9 mouse cellular contexts compared by ENCODE assay signal in genomic region chr13:21919836-21920431, GRCm38 (mm10). TPM values are rescaled to one million over a fixed set of nuclear protein-coding genes. Genes with fewer than 3 reads are reported as not detected.
DNase-seq lines count a peak whose midpoint lies in the region; ATAC-seq and TF ChIP-seq lines count a peak whose summit lies in the region.
"Had no signal": no experiment of that assay in that cellular context is flagged by ENCODE, and none has a peak within 500 bp of the region (broad histone marks: within the 10 kb centered on the region; RNA-seq: fewer than 3 reads in every experiment).

No protein-coding gene starts in this region.

- H3K4me3 ChIP-seq in kidney, embryonic 15.5 days (replicated peaks), result peak overlapping the region; percentile 54
- H3K4me3 ChIP-seq in kidney, adult 2 months (ENCODE audit: insufficient read depth, low read depth, low read length), result no peak overlapping the region
- peak overlapping the region; percentile 75 for H3K4me3 ChIP-seq in ES-Bruce4 (ENCODE audit: low read depth, low read length)
- peak overlapping the region; percentile 71 for H3K4me3 ChIP-seq in liver, embryonic 11.5 days (ENCODE audit: low read depth, low read length)

- no peak for ATAC-seq in kidney, embryonic 15.5 days (replicated peaks; ENCODE audit: low FRiP score)
- peak; percentile 60 for ATAC-seq in liver, embryonic 11.5 days (replicated peaks; ENCODE audit: low FRiP score)

- 6% methylated on average over 11 of the region's 11 CpGs for WGBS in kidney, embryonic 15.5 days
- WGBS in kidney, adult 2 months, result 24% methylated on average over 11 of the region's 11 CpGs
- 4% methylated on average over 11 of the region's 11 CpGs for WGBS in liver, embryonic 11.5 days

- H3K4me1 ChIP-seq in kidney, embryonic 15.5 days, result peaks cover 13% of the 10 kb centered on the region; the same call in 1 of the 2 replicates
- no peaks in the 10 kb centered on the region for H3K4me1 ChIP-seq in kidney, adult 2 months (ENCODE audit: control insufficient read depth, insufficient read depth, low read length)
- H3K4me1 ChIP-seq in ES-Bruce4 (ENCODE audit: control insufficient read depth, insufficient read depth, low read length), result no peaks in the 10 kb centered on the region
- H3K4me1 ChIP-seq in liver, embryonic 11.5 days (replicated peaks; ENCODE audit: control insufficient read depth, insufficient read depth, low read length), result peaks cover 6% of the 10 kb centered on the region; the same call in 1 of the 2 replicates

- TF ChIP-seq EP300 in ES-Bruce4 (IDR thresholded peaks at IDR 0.05; ENCODE audit: insufficient read depth, low read depth, low read length), result no peak

- H3K36me3 ChIP-seq in kidney, embryonic 15.5 days, result no peaks in the 10 kb centered on the region
- H3K36me3 ChIP-seq in kidney, adult 2 months (ENCODE audit: control insufficient read depth, insufficient read depth, low read length), result no peaks in the 10 kb centered on the region
- H3K36me3 ChIP-seq in ES-Bruce4 (ENCODE audit: control insufficient read depth, insufficient read depth, low read length, poor library complexity, severe bottlenecking), result no peaks in the 10 kb centered on the region
- H3K36me3 ChIP-seq in liver, embryonic 11.5 days (ENCODE audit: control insufficient read depth, insufficient read depth, low read length), result no peaks in the 10 kb centered on the region
- H3K36me3 ChIP-seq: midbrain, embryonic 12.5 days had no signal

- no peak for TF ChIP-seq CTCF in kidney, adult 2 months (conservative IDR thresholded peaks at IDR 0.05; ENCODE audit: insufficient read depth, insufficient read length, low read depth, low read length)
- TF ChIP-seq CTCF in ES-Bruce4 (IDR thresholded peaks at IDR 0.05; ENCODE audit: low read depth, low read length), result no peak

- H3K27ac ChIP-seq in kidney, embryonic 15.5 days, result no peak overlapping the region
- no peak overlapping the region for H3K27ac ChIP-seq in kidney, adult 2 months (ENCODE audit: insufficient read depth, low read depth, low read length)
- peak overlapping the region; percentile 84; the same call in 1 of the 2 replicates for H3K27ac ChIP-seq in ES-Bruce4 (ENCODE audit: insufficient read depth, low read length)
- no peak overlapping the region for H3K27ac ChIP-seq in liver, embryonic 11.5 days (ENCODE audit: low read depth, low read length)
- H3K27ac ChIP-seq: midbrain, embryonic 12.5 days had no signal

- no peak overlapping the region for H3K9ac ChIP-seq in kidney, embryonic 15.5 days
- peak overlapping the region; percentile 85 for H3K9ac ChIP-seq in ES-Bruce4 (ENCODE audit: low read depth, poor library complexity, severe bottlenecking)
- no peak overlapping the region for H3K9ac ChIP-seq in liver, embryonic 11.5 days (ENCODE audit: low read depth, low read length)
- H3K9ac ChIP-seq: midbrain, embryonic 12.5 days had no signal

- intact Hi-C loops in left cerebral cortex, postnatal 10 days (cut with DNase I), result loop anchor here (10.0 kb wide), 1 partner anchor 1485 kb away; no protein-coding TSS in a partner anchor

- peaks cover 19% of the 10 kb centered on the region for H3K27me3 ChIP-seq in kidney, embryonic 15.5 days
- peaks cover 4% of the 10 kb centered on the region for H3K27me3 ChIP-seq in kidney, adult 2 months (replicated peaks; ENCODE audit: control insufficient read depth, insufficient read depth, low read length)
- H3K27me3 ChIP-seq in ES-Bruce4 (ENCODE audit: control insufficient read depth, insufficient read depth, low read length, poor library complexity, severe bottlenecking), result no peaks in the 10 kb centered on the region
- H3K27me3 ChIP-seq in liver, embryonic 11.5 days (replicated peaks; ENCODE audit: control insufficient read depth, insufficient read depth, low read length), result no peaks in the 10 kb centered on the region

- H3K9me3 ChIP-seq in kidney, embryonic 15.5 days (replicated peaks), result no peaks in the 10 kb centered on the region
- no peaks in the 10 kb centered on the region for H3K9me3 ChIP-seq in ES-Bruce4 (replicated peaks; ENCODE audit: control insufficient read depth, insufficient read depth, low read length, poor library complexity, severe bottlenecking)
- no peaks in the 10 kb centered on the region for H3K9me3 ChIP-seq in liver, embryonic 11.5 days (ENCODE audit: control insufficient read depth, low read length)
- H3K9me3 ChIP-seq: midbrain, embryonic 12.5 days had no signal

- peak overlapping the region; percentile 78 for H3K4me2 ChIP-seq in kidney, embryonic 15.5 days
- peak overlapping the region; percentile 100 for H3K4me2 ChIP-seq in liver, embryonic 11.5 days

- no peak for DNase-seq in kidney, adult 2 months
- DNase-seq in embryo, embryonic 10.5 days (ENCODE audit: low spot score), result peak; percentile 85
- DNase-seq in liver, embryonic 11.5 days (ENCODE audit: low spot score), result peak; percentile 72
- DNase-seq in left cerebral cortex, adult 9 months (ENCODE audit: low spot score in 2 of 2), result no peak
- DNase-seq in left cerebral cortex, postnatal 10 days (ENCODE audit: extremely low spot score in 1 of 2, low spot score in 2 of 2), result no peak
- DNase-seq in kidney, postnatal 14 days, result no peak

- no peak for TF ChIP-seq POLR2A in kidney, adult 2 months (IDR thresholded peaks at IDR 0.05; ENCODE audit: low read depth, low read length)
- no peak for TF ChIP-seq POLR2A in ES-Bruce4 (IDR thresholded peaks at IDR 0.05; ENCODE audit: insufficient read depth, low read length)

RNA-seq across cellular contexts. Expression of gene Zfp184, which starts 25.0 kb away (rescaled TPM):
- polyA plus RNA-seq in kidney, embryonic 15.5 days (2015; fragmentation: Nextera tagmentation; extraction: Ambion mirVana), result 12.1 and 12.5 TPM in 2 replicates
- 0.39 and 0.44 TPM in 2 replicates for polyA plus RNA-seq in kidney, adult 2 months (2012; rRNA removed)
- 8.1 and 11.5 TPM in 2 replicates for polyA plus RNA-seq in ES-Bruce4 (2011; ENCODE audit: insufficient read depth, insufficient read length, low read depth, missing spikeins)
- 5.1 and 5.9 TPM in 2 replicates for polyA plus RNA-seq in liver, embryonic 11.5 days (2014; fragmentation: Nextera tagmentation; extraction: Ambion mirVana)
- 1 to 10 TPM; 3.9 to 5.1 TPM for total RNA-seq in left cerebral cortex, postnatal 10 days (2021)

Comparison
In these comparisons a context has a peak if more than half of its experiments do, and no peak if none do; other contexts are left out.
1. DNase-seq: peak in embryo, embryonic 10.5 days (single experiment) and liver, embryonic 11.5 days (single experiment); none in kidney, adult 2 months (single experiment), left cerebral cortex, adult 9 months (0 of 2), left cerebral cortex, postnatal 10 days (0 of 2) and kidney, postnatal 14 days (single experiment).